Mouse (Mus musculus) heart, postnatal 0 days (tissue): Measurements from ENCODE around the gene Cxcl16.

Experiments
- CTCF ChIP-seq: IDR thresholded peaks from 2 replicates; pipeline ENCODE4 v1.5.1; 2016; ENCODE audit warnings: antibody characterized with exemption, control low read depth, low read depth
- EP300 ChIP-seq: IDR thresholded peaks from 2 replicates; pipeline ENCODE4 v1.6.1; 2016; ENCODE audit warnings: antibody characterized with exemption, low read depth

DNA sequence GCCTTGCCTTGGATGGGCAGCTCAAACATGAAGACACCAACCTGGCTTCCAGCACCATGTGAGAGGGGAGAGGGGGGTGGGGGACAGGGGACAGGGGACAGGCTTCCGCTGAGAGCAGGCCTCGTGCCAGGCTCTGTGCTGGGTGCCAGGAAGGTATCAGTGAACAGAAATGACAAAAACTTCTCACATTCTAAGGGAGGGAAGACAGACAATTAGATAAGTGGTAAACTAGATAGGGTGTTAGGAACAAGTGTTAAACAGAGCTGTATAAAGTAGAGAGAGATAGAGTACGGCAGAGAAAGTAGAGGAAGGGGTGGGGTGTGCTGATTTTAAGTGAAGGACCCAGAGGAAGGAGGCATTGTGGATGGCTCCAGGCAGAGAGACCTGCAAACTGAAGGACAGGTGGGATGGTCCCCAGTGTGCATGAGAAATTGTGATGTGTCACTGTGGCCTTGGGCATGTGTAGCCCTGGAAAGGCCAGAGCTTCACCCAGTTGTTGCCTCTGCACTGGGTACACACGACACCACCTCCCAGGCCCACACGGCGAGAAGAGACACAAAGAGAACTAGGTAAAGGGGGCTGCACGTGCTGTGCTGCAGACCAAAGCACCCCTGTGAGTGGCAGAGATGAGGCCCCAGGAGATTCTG is 20.9 kb downstream of the Cxcl16 start:
- TF ChIP-seq CTCF (no peak), EP300 (no peak)
